Mouse (Mus musculus): Measurements from ENCODE around the gene Lclat1. TPM values are rescaled to one million over a fixed set of nuclear protein-coding genes. Genes with fewer than 3 reads are reported as not detected.

Gene Lclat1
- total and polyA plus RNA-seq, 3 experiments, result 6.3 to 9.6 (median 7.0) TPM

DNA sequence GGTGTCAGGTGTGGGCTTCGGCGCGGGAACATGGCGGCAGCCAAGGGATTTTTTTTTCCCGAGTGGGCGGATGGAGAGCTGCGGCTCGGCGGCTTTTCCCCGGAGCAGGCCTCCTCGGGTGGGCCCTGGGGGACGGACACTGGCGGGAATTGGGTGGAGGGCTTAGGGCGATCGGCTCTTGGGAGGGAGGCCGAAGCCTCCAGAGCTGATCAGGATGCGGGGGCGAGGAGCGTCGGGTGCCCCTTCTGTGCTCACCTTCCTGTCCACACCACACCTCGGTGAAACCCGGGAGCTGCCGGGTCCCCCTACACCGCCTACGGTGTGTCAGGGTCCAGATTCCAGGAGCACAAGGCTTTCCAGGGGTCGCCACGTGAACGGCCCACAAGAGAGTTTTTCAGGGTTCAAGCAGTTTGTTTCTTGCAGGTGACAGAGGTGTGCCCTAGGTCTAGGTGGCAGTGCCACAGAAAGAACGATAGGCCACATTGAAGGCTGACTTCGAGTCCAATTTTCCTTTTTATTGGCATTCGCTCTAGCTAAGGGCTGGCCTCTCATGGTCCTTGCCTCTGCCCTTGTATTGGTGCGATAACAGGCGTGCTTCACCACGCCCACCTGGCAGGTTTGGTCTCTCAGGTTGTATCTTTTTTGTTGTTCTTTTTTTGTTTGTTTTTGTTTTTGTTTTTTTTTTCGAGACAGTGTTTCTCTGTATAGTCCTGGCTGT lies 544 bp downstream of the Lclat1 start:
- H3K27me3 ChIP-seq (replicated peaks), result peaks cover 9% of the 10 kb centered on the region
- H3K9ac ChIP-seq (ENCODE audit: insufficient read depth, low read depth), result peak overlapping the region; percentile 74
- 0 out of 2 replicates have a peak, but pooled peaks have one; percentile 0 for TF ChIP-seq TCF12 (IDR thresholded peaks at IDR 0.05; ENCODE audit: low read depth, low read length)
- TF ChIP-seq MEF2A (IDR thresholded peaks at IDR 0.05; ENCODE audit: borderline replicate concordance, low read depth, low read length), result no peak
- TF ChIP-seq ZNF384 (IDR thresholded peaks at IDR 0.05; ENCODE audit: low read depth, low read length), result 0 out of 2 replicates have a peak, but pooled peaks have one; percentile 36
- 0 out of 2 replicates have a peak, but pooled peaks have one; percentile 19 for TF ChIP-seq ZMIZ1 (IDR thresholded peaks at IDR 0.05; ENCODE audit: low read depth, low read length)
- no peak overlapping the region for H3K27ac ChIP-seq (ENCODE audit: insufficient read depth, low read depth)
- DNase-seq (ENCODE audit: extremely low read depth), result no peak
- H3K9me3 ChIP-seq (replicated peaks; ENCODE audit: low read length), result no peaks in the 10 kb centered on the region
- peaks cover 0 to 16% of the 10 kb centered on the region in 2 experiments; a peak in 2 of 4 replicates for H3K4me1 ChIP-seq (ENCODE audit: control insufficient read depth in 1 of 2, insufficient read depth in 2 of 2)
- peak overlapping the region; percentile 88 for H3K4me2 ChIP-seq (ENCODE audit: insufficient read depth, low read depth, poor library complexity, severe bottlenecking)
- H3K79me2 ChIP-seq (replicated peaks; ENCODE audit: control insufficient read depth, extremely low read depth, insufficient read depth, poor library complexity, severe bottlenecking), result no peaks in the 10 kb centered on the region; the same call in 1 of the 2 replicates
- dilution Hi-C loops (cut with MboI; ENCODE audit: extremely low pct_ligation_motif_present, extremely low pct_unique_long_range_greater_than_20kb, low sequenced_read_pairs) (no loop called here), in situ Hi-C loops (cut with MboI; ENCODE audit: low pct_ligation_motif_present, low pct_unique_long_range_greater_than_20kb, low sequenced_read_pairs) (no loop called here)
- H3K4me3 ChIP-seq (replicated peaks in 1 of 3; ENCODE audit: low read depth in 2 of 3, low read length in 2 of 3, poor library complexity in 1 of 3), result peak overlapping the region; percentile 74 to 93 (median 83)
- peaks cover 0 to 6% of the 10 kb centered on the region in 2 experiments for H3K36me3 ChIP-seq (replicated peaks in 1 of 2; ENCODE audit: control insufficient read depth in 1 of 2, insufficient read depth in 1 of 2, low read length in 1 of 2)

DNA sequence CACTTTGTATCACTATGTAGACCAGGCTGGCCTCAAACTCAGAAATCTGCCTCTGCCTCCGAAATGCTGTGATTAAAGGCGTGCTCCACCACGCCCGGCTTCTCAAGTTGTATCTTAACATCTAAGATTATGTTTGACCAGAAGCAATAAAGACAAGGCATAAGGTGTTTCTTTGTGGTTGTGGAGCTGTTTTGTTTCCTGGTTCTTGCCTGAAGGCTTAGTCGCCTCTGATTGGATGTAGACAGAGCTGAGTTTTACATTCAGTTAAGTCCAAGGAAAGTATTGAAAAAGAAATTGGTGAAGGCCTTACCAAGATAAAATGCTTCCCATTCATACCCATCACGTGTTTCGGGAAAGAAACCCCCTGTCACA lies 1.1 kb downstream of the Lclat1 start:
- in situ Hi-C loops (cut with MboI; ENCODE audit: low pct_ligation_motif_present, low pct_unique_long_range_greater_than_20kb, low sequenced_read_pairs) (no loop called here), dilution Hi-C loops (cut with MboI; ENCODE audit: extremely low pct_ligation_motif_present, extremely low pct_unique_long_range_greater_than_20kb, low sequenced_read_pairs) (no loop called here)
- Histone ChIP-seq H3K36me3 (replicated peaks in 1 of 2; ENCODE audit: control insufficient read depth in 1 of 2, insufficient read depth in 1 of 2, low read length in 1 of 2) (peaks cover 0 to 6% of the 10 kb centered on the region in 2 experiments), H3K79me2 (replicated peaks; ENCODE audit: control insufficient read depth, extremely low read depth, insufficient read depth, poor library complexity, severe bottlenecking) (no peaks in the 10 kb centered on the region; the same call in 1 of the 2 replicates), H3K4me1 (ENCODE audit: control insufficient read depth in 1 of 2, insufficient read depth in 2 of 2) (peaks cover 0 to 16% of the 10 kb centered on the region in 2 experiments; a peak in 2 of 4 replicates), H3K4me2 (ENCODE audit: insufficient read depth, low read depth, poor library complexity, severe bottlenecking) (peak overlapping the region; percentile 88; the same call in 1 of the 2 replicates), H3K27ac (ENCODE audit: insufficient read depth, low read depth) (no peak overlapping the region), H3K9me3 (replicated peaks; ENCODE audit: low read length) (no peaks in the 10 kb centered on the region), H3K4me3 (replicated peaks in 1 of 3; ENCODE audit: low read depth in 2 of 3, low read length in 2 of 3, poor library complexity in 1 of 3) (peak overlapping the region in 2 of 3 experiments; percentile 18 to 93), H3K27me3 (replicated peaks) (peaks cover 9% of the 10 kb centered on the region), H3K9ac (ENCODE audit: insufficient read depth, low read depth) (no peak overlapping the region)
- TF ChIP-seq MEF2A (IDR thresholded peaks at IDR 0.05; ENCODE audit: borderline replicate concordance, low read depth, low read length) (no peak), PAX5 (IDR thresholded peaks at IDR 0.05; ENCODE audit: low read length) (no peak), GABPA (IDR thresholded peaks at IDR 0.05; ENCODE audit: insufficient replicate concordance, low read depth, low read length) (no peak), TCF12 (IDR thresholded peaks at IDR 0.05; ENCODE audit: low read depth, low read length) (no peak), NELFE (IDR thresholded peaks at IDR 0.05; ENCODE audit: low read depth, low read length) (no peak), JUND (conservative IDR thresholded peaks at IDR 0.05; ENCODE audit: low read depth, low read length) (no peak), NRF1 (IDR thresholded peaks at IDR 0.05; ENCODE audit: low read depth, low read length) (no peak), ETS1 (conservative IDR thresholded peaks at IDR 0.05; ENCODE audit: low read depth, low read length) (no peak)
- DNase-seq (ENCODE audit: extremely low read depth), result no peak

DNA sequence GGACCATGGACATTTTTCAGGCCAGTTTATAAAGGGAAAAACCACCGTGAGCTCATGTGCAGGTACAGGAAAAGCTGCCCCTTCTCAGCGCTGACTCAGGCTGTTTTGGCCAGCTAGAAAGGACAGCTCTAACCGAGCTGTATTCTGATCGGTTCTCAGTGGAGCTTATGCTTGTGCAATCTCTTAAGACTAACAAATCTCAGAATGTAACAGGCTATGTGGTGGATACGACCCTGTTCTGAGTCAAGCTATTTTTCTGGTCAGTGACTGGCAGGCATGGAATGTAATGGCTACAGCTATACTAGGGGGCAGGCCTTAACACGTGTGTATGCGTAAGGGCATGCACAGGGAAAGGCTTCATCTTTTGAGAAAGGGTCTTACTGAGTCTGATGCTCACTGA lies 4.3 kb downstream of the Lclat1 start:
- Histone ChIP-seq H3K4me2 (ENCODE audit: insufficient read depth, low read depth, poor library complexity, severe bottlenecking) (no peak overlapping the region), H3K27me3 (replicated peaks) (no peaks in the 10 kb centered on the region), H3K79me2 (replicated peaks; ENCODE audit: control insufficient read depth, extremely low read depth, insufficient read depth, poor library complexity, severe bottlenecking) (no peaks in the 10 kb centered on the region; the same call in 1 of the 2 replicates), H3K27ac (ENCODE audit: insufficient read depth, low read depth) (no peak overlapping the region), H3K4me1 (ENCODE audit: control insufficient read depth in 1 of 2, insufficient read depth in 2 of 2) (peaks cover 0 to 16% of the 10 kb centered on the region in 2 experiments; a peak in 2 of 4 replicates), H3K9me3 (replicated peaks; ENCODE audit: low read length) (no peaks in the 10 kb centered on the region), H3K9ac (ENCODE audit: insufficient read depth, low read depth) (no peak overlapping the region), H3K4me3 (replicated peaks in 1 of 3; ENCODE audit: low read depth in 2 of 3, low read length in 2 of 3, poor library complexity in 1 of 3) (no peak overlapping the region), H3K36me3 (replicated peaks in 1 of 2; ENCODE audit: control insufficient read depth in 1 of 2, insufficient read depth in 1 of 2, low read length in 1 of 2) (peaks cover 0 to 8% of the 10 kb centered on the region in 2 experiments)
- dilution Hi-C loops (cut with MboI; ENCODE audit: extremely low pct_ligation_motif_present, extremely low pct_unique_long_range_greater_than_20kb, low sequenced_read_pairs) (no loop called here), in situ Hi-C loops (cut with MboI; ENCODE audit: low pct_ligation_motif_present, low pct_unique_long_range_greater_than_20kb, low sequenced_read_pairs) (no loop called here)
- TF ChIP-seq JUND (conservative IDR thresholded peaks at IDR 0.05; ENCODE audit: low read depth, low read length) (no peak), MYC (IDR thresholded peaks at IDR 0.05; ENCODE audit: low read depth, low read length) (no peak), ETS1 (conservative IDR thresholded peaks at IDR 0.05; ENCODE audit: low read depth, low read length) (no peak), CTCF (conservative IDR thresholded peaks at IDR 0.05 in 1 of 2, IDR thresholded peaks at IDR 0.05 in 1 of 2; ENCODE audit: low read depth in 2 of 2, low read length in 2 of 2) (no peak)
- DNase-seq (ENCODE audit: extremely low read depth), result no peak

Measured in CH12.LX (cell line).